Mouse (Mus musculus) hindbrain, embryonic 12.5 days (tissue): ENCODE results near the gene Taf15. TPM values are rescaled to one million over a fixed set of nuclear protein-coding genes. Genes with fewer than 3 reads are reported as not detected.

ENCODE experiments used
- ATAC-seq: fragments of 200-750 bp; cut with Nextera tagmentation; 2 replicates; pipeline ENCODE4 v1.8.0; 2017; ENCODE audit warnings: moderate TSS enrichment; ENCODE audit not compliant: low FRiP score
- H3K27ac ChIP-seq: fragments of 300-500 bp; sonication (generic); 2 replicates; pipeline ENCODE4 v1.5.1; 2016; ENCODE audit warnings: mild to moderate bottlenecking
- H3K27me3 ChIP-seq: fragments of 300-500 bp; sonication (generic); 2 replicates; pipeline ENCODE4 v1.6.1; 2016; ENCODE audit warnings: mild to moderate bottlenecking
- H3K36me3 ChIP-seq: fragments of 300-500 bp; sonication (generic); 2 replicates; pipeline ENCODE4 v1.6.1; 2016; ENCODE audit warnings: mild to moderate bottlenecking
- H3K4me1 ChIP-seq: fragments of 300-500 bp; sonication (generic); 2 replicates; pipeline ENCODE4 v1.6.1; 2016
- H3K4me2 ChIP-seq: fragments of 300-500 bp; sonication (generic); replicated peaks from 2 replicates; pipeline ENCODE4 v1.6.1; 2016; ENCODE audit warnings: mild to moderate bottlenecking
- H3K4me3 ChIP-seq: fragments of 300-500 bp; sonication (generic); 2 replicates; pipeline ENCODE4 v1.5.1; 2016; ENCODE audit warnings: mild to moderate bottlenecking
- H3K9ac ChIP-seq: fragments of 300-500 bp; sonication (generic); 2 replicates; pipeline ENCODE4 v1.6.1; 2016; ENCODE audit warnings: mild to moderate bottlenecking, moderate library complexity
- H3K9me3 ChIP-seq: fragments of 300-500 bp; sonication (generic); replicated peaks from 2 replicates; pipeline ENCODE4 v1.6.1; 2016; ENCODE audit warnings: mild to moderate bottlenecking
- WGBS: fragments of 180-500 bp; shearing (Covaris S2); methylation state at CpG from one replicate; pipeline ENCODE4 v1.1.7; 2016; 5-methylcytosine and 5-hydroxymethylcytosine counted together
- polyA plus RNA-seq: library from polyadenylated mRNA; unstranded; fragments of >200 nt; fragmentation: Nextera tagmentation; extraction: Ambion mirVana; gene quantifications from 2 replicates; pipeline ENCODE4 v1.2.1, GENCODE M21; 2016

Taf15 gene
- polyA plus RNA-seq, 1 experiment from 2014 or later: 14.9 TPM

DNA sequence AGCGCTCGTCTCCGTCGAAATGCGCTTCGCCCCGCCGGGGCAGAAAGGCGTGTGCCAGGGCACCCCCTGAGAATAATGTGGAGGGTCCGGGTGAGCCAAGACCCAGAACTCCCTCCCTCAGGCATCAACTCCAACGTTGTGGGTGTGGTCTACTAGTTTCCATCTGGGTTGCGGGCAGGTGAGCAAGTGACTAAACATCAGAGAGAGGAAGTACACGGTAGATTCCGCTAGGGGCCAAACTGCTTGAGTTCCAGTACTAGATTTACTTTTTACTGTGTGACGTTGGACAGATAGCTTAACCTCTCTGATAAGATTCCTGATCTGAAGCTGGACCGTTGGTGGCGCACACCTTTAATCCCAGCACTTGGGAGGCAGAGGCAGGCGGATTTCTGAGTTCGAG, 27.9 kb upstream of the Taf15 start:
- Histone ChIP-seq H3K36me3 (no peaks in the 10 kb centered on the region), H3K4me2 (peak overlapping the region; percentile 35), H3K27ac (no peak overlapping the region), H3K9me3 (no peaks in the 10 kb centered on the region), H3K4me1 (peaks cover 30% of the 10 kb centered on the region), H3K27me3 (peaks cover 56% of the 10 kb centered on the region), H3K9ac (no peak overlapping the region), H3K4me3 (peak overlapping the region; percentile 11)
- 23% methylated on average over 19 of the region's 19 CpGs for WGBS
- ATAC-seq: no peak

GRCm38 (mm10) chr11:83447612-83448011, 25.3 kb upstream of the Taf15 start:
- H3K36me3 ChIP-seq: no peaks in the 10 kb centered on the region
- no peak overlapping the region for H3K4me2 ChIP-seq
- H3K4me3 ChIP-seq: no peak overlapping the region
- ATAC-seq: no peak
- H3K9me3 ChIP-seq: no peaks in the 10 kb centered on the region
- H3K9ac ChIP-seq: no peak overlapping the region; the same call in 1 of the 2 replicates
- peaks cover 28% of the 10 kb centered on the region for H3K4me1 ChIP-seq
- no peak overlapping the region for H3K27ac ChIP-seq
- 64% methylated on average over 10 of the region's 10 CpGs for WGBS
- peaks cover 38% of the 10 kb centered on the region for H3K27me3 ChIP-seq

GRCm38 (mm10) chr11:83448021-83448926, 24.6 kb upstream of the Taf15 start:
- Histone ChIP-seq H3K9me3 (no peaks in the 10 kb centered on the region), H3K27ac (no peak overlapping the region), H3K27me3 (peaks cover 32% of the 10 kb centered on the region), H3K9ac (no peak overlapping the region; the same call in 1 of the 2 replicates), H3K4me2 (no peak overlapping the region), H3K4me1 (peaks cover 26% of the 10 kb centered on the region), H3K4me3 (no peak overlapping the region), H3K36me3 (no peaks in the 10 kb centered on the region)
- no peak for ATAC-seq
- 37% methylated on average over 16 of the region's 16 CpGs for WGBS

DNA sequence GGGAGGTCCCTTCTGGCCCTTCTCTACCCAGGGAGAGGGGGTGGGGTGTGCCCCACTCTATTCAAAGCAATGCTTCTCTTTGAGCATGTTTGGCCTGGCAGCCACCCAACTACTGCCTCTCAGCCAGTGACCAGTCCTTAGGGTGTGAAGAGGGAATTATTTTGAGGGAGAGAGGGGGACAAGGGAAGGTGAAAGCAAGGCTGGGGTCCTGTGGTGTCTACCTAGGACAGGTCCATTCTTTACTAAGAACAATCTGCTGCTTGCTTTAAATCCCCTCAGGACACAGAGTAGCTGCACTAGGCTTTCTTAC, 24.0 kb upstream of the Taf15 start:
- Histone ChIP-seq H3K27me3 (peaks cover 26% of the 10 kb centered on the region), H3K9ac (no peak overlapping the region), H3K36me3 (no peaks in the 10 kb centered on the region), H3K4me2 (no peak overlapping the region), H3K4me1 (peaks cover 26% of the 10 kb centered on the region), H3K4me3 (no peak overlapping the region), H3K9me3 (no peaks in the 10 kb centered on the region), H3K27ac (no peak overlapping the region)
- no peak for ATAC-seq

DNA sequence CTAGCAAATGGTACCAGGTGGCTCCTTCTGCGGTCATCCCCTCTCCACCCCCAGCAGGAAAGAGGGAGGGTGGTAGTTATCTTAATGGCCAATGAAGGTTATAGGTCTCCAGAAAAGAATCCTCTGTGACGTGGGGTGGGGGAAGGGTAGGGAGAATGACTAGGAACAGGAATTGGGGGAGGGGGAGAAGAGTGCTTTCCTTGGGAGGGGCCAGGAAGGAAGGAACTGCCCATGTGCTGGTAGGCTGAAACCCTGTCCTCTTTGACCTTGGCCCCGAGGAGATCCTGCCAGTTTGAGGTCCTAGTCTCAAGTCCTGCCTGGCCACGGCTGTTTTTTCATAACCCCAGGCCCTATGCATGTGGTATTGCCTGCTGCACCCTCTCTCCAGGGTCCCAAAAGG, 23.6 kb upstream of the Taf15 start:
- no peak for ATAC-seq
- Histone ChIP-seq H3K36me3 (no peaks in the 10 kb centered on the region), H3K4me2 (no peak overlapping the region), H3K4me3 (no peak overlapping the region), H3K4me1 (peaks cover 26% of the 10 kb centered on the region), H3K27me3 (peaks cover 21% of the 10 kb centered on the region), H3K9ac (no peak overlapping the region), H3K27ac (no peak overlapping the region), H3K9me3 (no peaks in the 10 kb centered on the region)
- 45% methylated on average over 4 of the region's 4 CpGs for WGBS

GRCm38 (mm10) chr11:83450550-83450949, 22.3 kb upstream of the Taf15 start:
- H3K9ac ChIP-seq: no peak overlapping the region
- no peak overlapping the region for H3K4me2 ChIP-seq
- no peak for ATAC-seq
- peaks cover 9% of the 10 kb centered on the region for H3K27me3 ChIP-seq
- WGBS: 63% methylated on average over 1 of the region's 1 CpGs
- H3K27ac ChIP-seq: no peak overlapping the region
- H3K4me3 ChIP-seq: no peak overlapping the region
- no peaks in the 10 kb centered on the region for H3K9me3 ChIP-seq
- H3K4me1 ChIP-seq: peaks cover 20% of the 10 kb centered on the region
- no peaks in the 10 kb centered on the region for H3K36me3 ChIP-seq

DNA sequence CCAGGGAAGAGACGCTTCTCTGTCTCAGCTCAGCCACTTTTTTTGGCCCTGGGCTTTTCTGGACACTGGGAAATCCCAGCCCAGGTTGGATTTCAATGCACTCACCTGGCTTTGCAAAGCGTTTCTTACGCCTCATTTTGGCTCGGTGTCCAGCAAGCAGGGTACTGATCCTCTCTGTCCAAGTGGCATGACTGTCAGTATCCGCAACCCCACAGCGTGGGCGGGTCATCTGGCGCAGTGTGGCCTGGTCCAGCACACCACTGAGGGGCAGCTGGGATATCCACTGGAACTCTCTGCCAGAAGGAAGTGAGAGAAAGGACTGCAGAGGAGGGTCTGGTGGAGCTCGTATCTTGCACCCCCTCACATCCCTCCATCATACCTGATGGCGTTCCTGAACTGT, 21.6 kb upstream of the Taf15 start:
- 91% methylated on average over 10 of the region's 10 CpGs for WGBS
- no peak overlapping the region for H3K27ac ChIP-seq
- H3K9ac ChIP-seq: no peak overlapping the region
- H3K4me2 ChIP-seq: no peak overlapping the region
- H3K4me1 ChIP-seq: peaks cover 20% of the 10 kb centered on the region
- no peaks in the 10 kb centered on the region for H3K9me3 ChIP-seq
- H3K36me3 ChIP-seq: no peaks in the 10 kb centered on the region
- no peak overlapping the region for H3K4me3 ChIP-seq
- H3K27me3 ChIP-seq: peaks cover 4% of the 10 kb centered on the region; the same call in 1 of the 2 replicates
- no peak for ATAC-seq

- no peak overlapping the region for H3K27ac ChIP-seq
- H3K27me3 ChIP-seq: no peaks in the 10 kb centered on the region
- H3K9ac ChIP-seq: no peak overlapping the region
- H3K4me1 ChIP-seq: peaks cover 10% of the 10 kb centered on the region; the same call in 1 of the 2 replicates
- no peak overlapping the region for H3K4me2 ChIP-seq
- no peaks in the 10 kb centered on the region for H3K9me3 ChIP-seq
- no peaks in the 10 kb centered on the region for H3K36me3 ChIP-seq
- 27% methylated on average over 4 of the region's 4 CpGs for WGBS
- no peak overlapping the region for H3K4me3 ChIP-seq
- no peak for ATAC-seq
Observed at GRCm38 (mm10) chr11:83454548-83454947, 18.3 kb upstream of the Taf15 start.

GRCm38 (mm10) chr11:83455608-83456007, 17.3 kb upstream of the Taf15 start:
- Histone ChIP-seq H3K36me3 (no peaks in the 10 kb centered on the region), H3K9me3 (no peaks in the 10 kb centered on the region), H3K27me3 (peaks cover 9% of the 10 kb centered on the region; the same call in 1 of the 2 replicates), H3K4me3 (no peak overlapping the region), H3K27ac (no peak overlapping the region), H3K4me2 (no peak overlapping the region), H3K4me1 (peaks cover 10% of the 10 kb centered on the region; the same call in 1 of the 2 replicates), H3K9ac (no peak overlapping the region)
- ATAC-seq: no peak
- WGBS: 84% methylated on average over 3 of the region's 3 CpGs

DNA sequence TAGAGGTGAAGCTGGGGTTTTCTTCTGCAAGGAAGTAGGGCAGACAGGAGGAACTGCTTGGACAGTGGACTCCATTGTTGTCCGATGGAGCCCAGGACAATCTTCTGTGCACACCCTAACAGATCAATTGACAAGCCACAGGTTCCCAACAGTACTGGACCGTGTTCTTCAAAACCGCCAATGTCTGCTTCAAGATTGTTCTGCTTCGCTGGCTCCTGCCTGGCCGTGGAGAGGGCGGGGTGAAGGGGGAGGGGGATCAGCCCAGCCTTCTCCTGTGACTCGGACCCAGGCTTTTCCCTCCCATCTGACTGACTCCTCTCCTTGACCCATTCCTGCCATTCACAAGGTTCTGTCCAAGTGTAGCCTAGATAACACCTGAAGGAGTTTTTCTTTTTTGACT, 15.6 kb upstream of the Taf15 start:
- H3K27ac ChIP-seq: no peak overlapping the region
- no peak overlapping the region for H3K9ac ChIP-seq
- H3K4me3 ChIP-seq: no peak overlapping the region
- 30% methylated on average over 6 of the region's 7 CpGs for WGBS
- H3K27me3 ChIP-seq: peaks cover 24% of the 10 kb centered on the region
- no peaks in the 10 kb centered on the region for H3K9me3 ChIP-seq
- peaks cover 12% of the 10 kb centered on the region for H3K4me1 ChIP-seq
- no peaks in the 10 kb centered on the region for H3K36me3 ChIP-seq
- ATAC-seq: no peak
- no peak overlapping the region for H3K4me2 ChIP-seq

GRCm38 (mm10) chr11:83457912-83458601, 14.8 kb upstream of the Taf15 start:
- Histone ChIP-seq H3K9me3 (no peaks in the 10 kb centered on the region), H3K4me2 (no peak overlapping the region), H3K27me3 (peaks cover 31% of the 10 kb centered on the region), H3K4me1 (peaks cover 19% of the 10 kb centered on the region), H3K27ac (no peak overlapping the region), H3K9ac (no peak overlapping the region), H3K36me3 (no peaks in the 10 kb centered on the region), H3K4me3 (no peak overlapping the region)
- WGBS: 64% methylated on average over 9 of the region's 9 CpGs
- ATAC-seq: no peak

DNA sequence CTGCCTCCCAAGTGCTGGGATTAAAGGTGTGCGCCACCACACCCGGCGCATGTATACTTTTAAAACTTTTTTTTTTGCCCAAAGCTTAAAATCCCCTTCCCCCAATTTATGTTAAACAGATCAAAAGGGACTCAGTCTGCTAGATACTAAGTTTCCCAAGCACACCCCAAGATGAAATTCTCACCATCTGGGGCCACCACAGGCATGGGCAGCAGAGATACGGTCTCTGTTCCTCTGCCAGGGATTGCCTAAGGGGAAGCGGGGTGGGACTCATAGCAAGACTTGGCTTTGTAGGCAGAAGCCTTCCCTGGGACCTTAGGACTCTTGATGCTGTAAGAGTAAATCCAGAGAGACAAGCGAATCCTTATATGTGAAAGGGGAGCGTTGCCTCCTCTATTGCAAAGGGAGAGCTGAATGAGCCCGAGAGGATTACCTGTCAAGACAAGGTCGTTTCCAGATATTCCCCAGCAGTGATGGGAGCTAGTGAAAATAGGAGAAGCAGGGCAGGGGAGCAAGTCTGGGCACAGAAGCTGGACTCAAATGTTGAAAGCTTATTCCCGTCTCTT, 11.3 kb upstream of the Taf15 start:
- Histone ChIP-seq H3K4me1 (peaks cover 22% of the 10 kb centered on the region), H3K4me3 (no peak overlapping the region), H3K9me3 (no peaks in the 10 kb centered on the region), H3K9ac (no peak overlapping the region), H3K4me2 (peak overlapping the region; percentile 87; the same call in 1 of the 2 replicates), H3K27me3 (peaks cover 58% of the 10 kb centered on the region), H3K27ac (no peak overlapping the region), H3K36me3 (no peaks in the 10 kb centered on the region)
- no peak for ATAC-seq
- whole genome bisulfite sequencing: 73% methylated on average over 10 of the region's 10 CpGs
